Mouse (Mus musculus) kidney, adult 9 months (tissue): Measurements from ENCODE around the gene Ngef.
A peak's percentile ranks its signal among the peaks of the same experiment; 100 is the strongest.

Experiments used
- DNase-seq: peaks from one replicate; pipeline ENCODE4 v3.0.0; 2022

The Ngef gene

GRCm38 (mm10) chr1:87573800-87574215 is at the start of gene Ngef:
Gene Ngef (minus strand): TSS chr1:87573870.
- DNase-seq = peak; percentile 97

GRCm38 (mm10) chr1:87621858-87622279 is 48.2 kb upstream of the Ngef start:
- DNase-seq = no peak

DNA sequence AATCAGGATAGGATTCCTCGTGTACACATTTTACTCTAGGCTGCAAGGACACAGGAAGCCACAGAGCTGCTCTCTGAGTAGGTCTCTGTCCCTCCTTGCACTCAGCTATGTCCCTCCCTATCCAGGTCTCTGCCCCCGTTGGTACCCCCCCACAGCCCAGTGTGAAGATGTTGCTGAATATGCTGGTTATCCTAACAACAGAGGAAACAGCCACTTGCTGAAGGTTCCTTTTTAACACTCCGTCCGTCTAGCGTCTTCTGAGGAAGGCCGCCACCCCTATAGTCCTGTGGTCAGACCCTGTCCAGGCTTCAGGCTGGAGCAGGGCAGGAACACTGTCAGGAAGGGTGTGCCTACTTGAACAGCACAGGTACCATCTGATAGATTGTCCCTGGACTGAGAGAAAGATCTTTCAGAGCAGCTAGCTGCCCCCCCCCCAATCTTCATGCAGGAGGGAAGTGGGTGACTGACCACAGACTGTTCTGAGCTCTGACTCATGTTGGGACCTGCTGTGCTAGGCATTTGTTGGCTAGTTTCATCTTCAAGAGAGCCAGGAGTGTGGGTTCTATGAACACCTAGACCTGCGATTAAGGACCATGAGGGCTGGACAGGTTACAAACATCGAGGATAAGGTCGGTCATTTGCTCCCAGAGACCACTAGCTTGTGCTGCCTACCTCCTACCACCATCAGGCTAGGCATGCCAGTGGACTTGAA is 47.6 kb upstream of the Ngef start:
- no peak for DNase-seq

DNA sequence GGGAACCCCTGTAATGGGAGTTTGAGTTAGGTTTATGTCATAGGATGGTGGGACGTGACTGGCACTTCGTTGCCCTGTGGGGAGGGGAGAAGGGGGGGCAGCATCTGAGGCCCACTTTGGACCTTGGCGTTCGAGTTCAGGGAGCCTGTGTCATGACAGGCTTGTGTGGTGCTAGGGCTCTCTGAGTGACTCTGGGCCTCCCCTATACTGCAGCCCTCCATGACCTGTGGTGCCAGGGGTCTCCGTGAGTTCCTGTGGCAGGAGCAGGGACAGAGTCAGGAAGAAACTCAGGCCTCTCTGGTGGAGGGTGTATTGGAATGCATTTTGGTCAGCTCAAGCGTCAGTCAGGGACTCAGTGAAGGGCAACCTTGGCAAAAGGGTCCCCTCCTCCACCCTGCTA is 47.0 kb upstream of the Ngef start:
- DNase-seq = no peak

GRCm38 (mm10) chr1:87620211-87620668 is 46.6 kb upstream of the Ngef start, which contains the start of gene Inpp5d:
Gene Inpp5d (plus strand): TSS chr1:87620312.
- peak; percentile 33 for DNase-seq

DNA sequence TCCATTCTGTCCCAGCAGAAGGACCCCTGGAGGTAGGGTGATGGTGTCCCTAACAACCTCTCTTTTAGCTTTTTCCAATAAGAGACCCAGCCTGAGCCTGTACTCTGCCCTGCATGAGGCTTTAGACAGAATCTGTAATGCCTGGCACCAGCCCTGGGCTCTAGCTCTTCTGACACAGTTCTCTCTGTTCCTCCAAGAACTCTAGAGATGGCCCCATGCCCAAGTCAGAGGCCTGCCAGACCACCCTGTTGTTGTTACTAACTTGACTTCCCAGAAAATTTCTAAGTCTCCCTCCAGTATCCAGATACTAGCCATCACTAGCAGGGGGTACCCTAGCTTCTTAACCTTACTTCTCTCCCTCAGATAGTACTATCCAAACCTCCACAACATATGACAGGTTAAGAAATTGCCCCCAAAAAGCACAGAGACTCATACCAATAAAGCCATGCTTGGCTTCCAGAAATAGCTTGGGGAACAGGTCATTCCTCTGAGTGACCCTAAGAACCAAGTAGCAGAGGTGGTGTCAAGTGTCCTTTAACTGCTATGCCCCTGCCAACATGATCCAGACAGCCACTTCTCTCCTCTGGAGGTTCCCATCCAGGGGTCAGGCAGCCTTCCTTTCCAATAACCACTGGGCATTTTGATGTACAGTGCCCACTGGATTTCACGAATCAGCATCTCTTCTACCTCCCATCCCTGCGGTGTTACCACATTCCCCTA is 41.1 kb upstream of the Ngef start:
- DNase-seq = no peak

GRCm38 (mm10) chr1:87608416-87609046 is 34.9 kb upstream of the Ngef start:
- DNase-seq = peak; percentile 82

DNA sequence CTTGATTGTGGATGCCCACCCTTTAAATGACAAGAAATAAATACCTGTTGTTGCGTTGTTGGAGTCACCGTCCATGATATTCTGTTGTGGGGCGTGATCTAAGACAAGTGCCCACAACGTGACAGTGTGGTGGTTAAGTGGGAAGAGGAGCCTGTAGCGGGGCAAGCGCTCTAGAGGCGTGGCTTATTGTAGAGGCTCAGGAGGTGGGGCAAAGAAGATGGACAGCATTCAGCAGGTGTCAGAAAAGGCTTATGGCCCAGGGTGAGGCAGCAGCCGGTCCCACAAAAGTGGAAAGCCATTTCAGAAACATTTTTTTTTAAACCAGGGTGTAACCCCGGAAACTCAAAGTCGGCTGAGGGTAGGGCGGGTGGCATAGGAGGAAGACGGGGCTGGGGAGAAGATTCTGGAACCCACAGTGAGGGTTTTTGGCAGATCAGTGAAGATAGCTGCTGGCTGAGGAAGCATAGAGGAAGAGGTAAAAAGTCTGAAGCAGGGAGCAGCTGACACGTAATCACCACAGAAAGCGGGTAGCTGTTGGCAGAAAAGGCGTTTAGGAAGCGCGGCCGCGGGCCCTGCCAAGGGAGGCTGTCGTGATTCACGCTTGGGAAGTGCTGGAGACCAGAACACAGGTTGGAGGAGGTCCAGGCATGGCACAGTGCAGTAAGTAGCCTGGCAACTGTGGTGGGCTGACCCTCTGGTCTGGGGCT is 33.9 kb upstream of the Ngef start:
- DNase-seq = peak; percentile 46

- no peak for DNase-seq
These were observed 31.6 kb upstream of the Ngef start for GRCm38 (mm10) chr1:87605296-87605695.

DNA sequence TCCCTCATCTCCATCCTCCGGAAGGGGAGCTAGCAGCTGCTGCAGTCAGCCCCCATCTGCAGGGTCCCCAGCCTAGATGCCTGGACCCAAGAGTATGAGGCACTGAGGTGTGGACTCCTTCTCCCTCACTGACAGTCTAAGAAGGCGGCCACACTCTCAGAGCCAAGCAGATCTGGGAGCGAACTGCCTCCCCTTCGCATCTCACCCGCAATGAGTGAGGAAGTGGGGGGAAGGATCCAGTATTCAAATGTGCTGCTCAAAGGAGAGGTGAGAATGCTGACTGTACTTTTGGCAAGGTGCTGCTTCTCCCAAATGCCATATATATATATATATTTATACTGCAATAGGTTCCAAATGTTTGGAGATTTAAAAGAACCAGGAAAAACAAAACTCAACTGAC is 29.7 kb upstream of the Ngef start:
- no peak for DNase-seq

DNA sequence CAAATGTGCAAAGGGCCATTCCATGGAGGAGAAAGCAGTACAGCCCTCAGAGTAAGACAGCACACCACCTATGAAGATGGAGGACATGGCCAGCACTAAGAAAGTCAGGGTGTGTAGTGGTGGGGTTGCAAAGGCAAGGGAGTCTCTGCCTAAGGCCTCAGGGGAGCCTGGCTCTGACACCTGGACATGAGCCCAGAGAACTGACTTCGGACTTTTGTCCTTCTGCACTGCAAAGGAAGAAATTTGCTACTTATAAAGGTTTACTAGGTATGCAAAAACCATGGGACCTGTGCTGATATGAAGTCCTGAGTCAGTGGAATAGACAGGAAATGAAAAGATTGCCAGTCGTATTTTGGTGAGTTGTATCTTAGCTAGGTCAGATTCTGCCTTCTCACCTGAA is 28.1 kb upstream of the Ngef start:
- DNase-seq = peak; percentile 74

DNA sequence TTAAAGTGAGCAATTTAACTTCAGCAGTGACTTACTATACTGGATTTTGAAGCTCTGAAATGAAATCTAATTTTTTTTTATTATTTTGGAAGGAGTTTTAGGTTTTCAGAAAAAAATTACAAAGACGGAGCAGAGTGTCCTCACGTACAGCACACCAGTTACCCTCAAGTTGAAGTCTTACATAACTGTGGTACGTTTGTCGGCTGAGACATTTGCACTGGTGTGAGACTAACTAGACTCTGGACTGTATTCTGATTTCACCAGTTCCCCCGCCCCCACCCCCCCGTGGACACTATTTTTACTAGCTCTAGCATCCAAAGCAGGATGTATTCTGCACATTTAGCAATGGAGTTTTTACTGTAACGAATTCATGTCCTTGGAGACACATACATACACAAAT is 26.9 kb upstream of the Ngef start:
- peak; percentile 61 for DNase-seq

- DNase-seq = no peak
These were observed 21.0 kb upstream of the Ngef start for GRCm38 (mm10) chr1:87594671-87595070.

- DNase-seq = no peak
These were observed 20.6 kb upstream of the Ngef start for GRCm38 (mm10) chr1:87594261-87594660.

DNA sequence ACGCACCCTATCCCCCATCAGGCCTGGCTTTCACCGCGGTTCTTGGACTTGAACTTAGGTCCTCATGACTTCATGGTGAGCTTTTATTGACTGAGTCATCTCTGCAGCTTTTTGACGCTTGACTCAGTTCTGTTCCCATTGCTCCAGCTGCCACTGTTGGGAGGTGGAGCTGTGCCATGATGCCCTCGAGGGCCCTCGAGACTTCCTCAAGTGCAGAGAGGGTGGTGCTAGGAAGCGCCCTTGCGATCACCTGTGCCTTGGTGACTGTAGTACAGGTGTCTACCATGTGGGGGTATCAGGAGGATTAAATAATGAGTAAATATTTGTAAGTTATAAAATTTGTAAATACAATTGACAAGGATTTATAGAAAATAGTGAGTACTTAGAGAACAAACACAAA is 16.3 kb upstream of the Ngef start:
- no peak for DNase-seq

DNA sequence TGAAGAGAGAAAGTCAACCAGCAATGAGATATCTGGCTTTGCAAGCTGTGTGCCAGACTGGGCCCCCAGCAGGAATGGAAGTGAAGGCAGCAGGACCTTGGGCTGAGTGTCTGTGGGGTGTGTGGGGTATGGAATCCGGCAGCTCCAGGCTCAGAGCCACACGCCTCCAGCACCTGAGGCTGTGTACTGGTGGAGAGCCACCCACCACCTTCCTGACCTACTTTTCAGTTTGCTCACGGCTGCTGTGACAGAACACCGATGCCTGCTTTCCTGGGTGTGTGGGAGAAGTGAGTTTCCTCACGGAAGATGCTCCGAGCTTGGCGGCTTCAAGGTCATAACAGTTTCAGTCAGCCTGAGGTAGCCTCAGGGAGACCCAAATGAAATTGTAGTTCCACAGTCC is 15.5 kb upstream of the Ngef start:
- DNase-seq = no peak

- DNase-seq = no peak
These were observed 7.2 kb upstream of the Ngef start for GRCm38 (mm10) chr1:87580824-87581223.

GRCm38 (mm10) chr1:87578965-87579364 is 5.3 kb upstream of the Ngef start:
- no peak for DNase-seq

GRCm38 (mm10) chr1:87574785-87575184 is 1.1 kb upstream of the Ngef start:
- DNase-seq = peak; percentile 99

DNA sequence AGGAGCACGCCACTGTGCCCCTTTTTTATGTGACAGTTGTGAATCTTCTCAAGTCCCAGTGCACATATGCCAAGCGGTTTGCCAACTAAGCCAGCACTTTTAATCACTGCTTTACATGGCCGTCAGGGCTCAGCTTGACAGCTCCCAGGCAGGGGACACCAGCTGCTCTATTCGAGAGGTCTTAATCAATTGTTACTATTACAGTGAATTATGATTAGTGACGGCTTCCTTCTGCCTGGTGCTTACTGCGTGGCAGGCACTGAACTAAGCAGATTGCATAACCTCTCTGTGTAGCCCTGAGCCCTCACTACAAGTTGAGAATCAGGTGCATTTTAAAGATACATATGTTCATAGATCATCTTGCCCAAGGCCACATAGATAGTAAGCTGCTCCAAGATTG is 683 bp upstream of the Ngef start:
- DNase-seq = no peak

DNA sequence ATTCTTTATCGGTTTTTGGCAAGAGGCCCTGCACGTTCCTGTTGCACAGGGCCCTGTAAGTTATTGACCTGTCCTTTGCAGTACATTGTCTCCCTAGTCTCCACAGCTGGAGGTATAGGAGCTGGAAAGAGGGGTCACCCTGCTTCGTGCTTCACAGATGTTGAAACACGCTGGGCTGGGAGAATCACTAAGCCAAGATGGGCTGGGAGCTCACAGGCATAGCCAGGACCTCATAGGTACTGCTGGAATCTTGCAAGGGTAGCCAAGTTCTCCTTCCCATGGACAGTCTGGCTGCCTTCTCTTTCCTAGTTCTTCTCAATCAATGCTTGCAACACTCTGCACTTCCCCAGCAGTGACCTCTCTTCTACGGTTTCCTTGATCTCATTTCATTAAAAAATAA is 409 bp downstream of the Ngef start:
- DNase-seq = peak; percentile 46

DNA sequence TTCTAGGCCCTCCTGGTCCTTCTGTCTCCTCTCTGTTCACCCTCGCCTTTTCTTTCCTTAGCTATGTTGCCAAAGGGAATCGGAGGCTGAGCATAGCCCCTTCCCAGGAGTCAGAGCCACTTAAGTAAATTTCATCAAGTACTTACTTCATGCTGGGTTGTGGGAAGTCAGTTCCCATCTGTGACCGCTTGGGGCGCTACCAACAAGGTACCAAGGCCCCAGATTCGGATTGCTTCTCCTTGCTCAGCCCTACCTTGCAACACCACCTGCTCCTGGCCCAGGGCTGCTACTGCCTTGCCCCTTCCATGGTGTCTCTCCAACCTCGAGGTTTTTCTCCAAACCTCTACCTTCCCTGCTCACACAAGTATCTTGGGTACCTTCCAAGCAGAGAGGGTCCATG is 5.3 kb downstream of the Ngef start:
- DNase-seq = peak; percentile 45

DNA sequence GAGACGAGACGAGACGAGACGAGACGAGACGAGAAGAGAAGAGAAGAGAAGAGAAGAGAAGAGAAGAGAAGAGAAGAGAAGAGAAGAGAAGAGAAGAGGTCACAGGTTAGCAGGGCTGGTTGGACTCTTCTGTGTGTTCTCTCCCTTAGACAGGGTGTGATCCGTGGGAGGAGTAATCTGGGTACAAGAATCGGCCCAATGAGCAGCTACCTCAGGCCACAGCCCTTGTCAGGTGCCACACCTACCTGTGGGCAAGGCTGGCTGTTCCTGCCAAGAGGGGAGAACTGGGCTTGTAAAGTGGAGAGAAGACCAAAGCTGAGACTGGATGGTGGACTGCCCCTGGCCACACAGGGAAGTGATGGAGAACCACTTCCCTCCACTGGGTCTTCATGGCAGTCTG is 7.9 kb downstream of the Ngef start:
- no peak for DNase-seq
